Mouse (Mus musculus): ENCODE data around the gene Gm12886.

Gene Gm12886

DNA sequence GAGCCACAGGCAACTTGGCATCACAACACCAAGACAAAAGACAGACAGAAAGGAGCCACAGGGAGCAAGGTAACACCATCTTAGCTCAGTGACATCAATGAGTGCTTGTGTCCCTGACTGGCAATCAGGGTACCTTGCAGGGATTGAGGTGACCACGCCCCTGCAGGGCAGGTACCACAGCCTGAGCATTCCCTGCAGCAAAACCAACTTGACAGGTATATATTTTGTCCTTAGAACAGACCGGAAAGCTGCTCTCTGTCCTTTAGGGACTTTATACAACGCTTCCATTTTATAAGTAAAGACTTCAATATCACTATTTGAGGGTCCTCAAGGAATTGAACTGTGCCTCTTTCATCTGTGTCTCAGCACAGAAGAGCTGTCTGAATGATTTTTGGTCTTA lies at the start of gene Gm12886:
Gene Gm12886 (minus strand): TSS at position 101 of the 400 bp plus-strand sequence.
- DNase-seq (ENCODE audit: low read depth, low spot score): no peak

Data from forelimb bud, embryonic 11.5 days (tissue).